Mouse (Mus musculus) lung, postnatal 0 days (tissue): ENCODE measurements around the gene Il10rb.

Experiments
- CTCF ChIP-seq: IDR thresholded peaks from 2 replicates; pipeline ENCODE4 v1.5.1; 2016; ENCODE audit warnings: antibody characterized with exemption, mild to moderate bottlenecking
- EP300 ChIP-seq: IDR thresholded peaks from 2 replicates; pipeline ENCODE4 v1.6.1; 2016; ENCODE audit warnings: antibody characterized with exemption, mild to moderate bottlenecking, control low read depth

GRCm38 (mm10) chr16:91427461-91427860, 21.5 kb downstream of the Il10rb start:
- TF ChIP-seq EP300 (no peak), CTCF (no peak)
